Mouse (Mus musculus) liver, embryonic 12.5 days (tissue): ENCODE measurements around the gene Ccdc159. TPM values are rescaled to one million over a fixed set of nuclear protein-coding genes. Genes with fewer than 3 reads are reported as not detected.

Experiments
- ATAC-seq: fragments of 200-750 bp; cut with Nextera tagmentation; 2 replicates; pipeline ENCODE4 v1.8.0; 2017; ENCODE audit warnings: moderate number of reproducible peaks, mild to moderate bottlenecking, moderate library complexity
- H3K27ac ChIP-seq: fragments of 300-500 bp; sonication (generic); 2 replicates; pipeline ENCODE4 v1.5.1; 2016; ENCODE audit warnings: mild to moderate bottlenecking
- H3K27me3 ChIP-seq: fragments of 300-500 bp; sonication (generic); replicated peaks from 2 replicates; pipeline ENCODE4 v1.6.1; 2016; ENCODE audit warnings: mild to moderate bottlenecking, moderate library complexity
- H3K36me3 ChIP-seq: fragments of 300-500 bp; sonication (generic); 2 replicates; pipeline ENCODE4 v1.6.1; 2016; ENCODE audit warnings: mild to moderate bottlenecking, moderate library complexity
- H3K4me1 ChIP-seq: fragments of 300-500 bp; sonication (generic); 2 replicates; pipeline ENCODE4 v1.6.1; 2016
- H3K4me2 ChIP-seq: fragments of 300-500 bp; sonication (generic); 2 replicates; pipeline ENCODE4 v1.6.1; 2016; ENCODE audit warnings: mild to moderate bottlenecking, moderate library complexity
- H3K4me3 ChIP-seq: fragments of 300-500 bp; sonication (generic); 2 replicates; pipeline ENCODE4 v1.5.1; 2016; ENCODE audit warnings: mild to moderate bottlenecking, moderate library complexity
- H3K9ac ChIP-seq: fragments of 300-500 bp; sonication (generic); 2 replicates; pipeline ENCODE4 v1.6.1; 2016; ENCODE audit warnings: mild to moderate bottlenecking, moderate library complexity
- H3K9me3 ChIP-seq: fragments of 300-500 bp; sonication (generic); replicated peaks from 2 replicates; pipeline ENCODE4 v1.6.1; 2016; ENCODE audit warnings: mild to moderate bottlenecking, moderate library complexity
- WGBS: fragments of 180-500 bp; shearing (Covaris S2); methylation state at CpG from one replicate; pipeline ENCODE4 v1.1.7; 2016; ENCODE audit not compliant: insufficient replicate concordance; 5-methylcytosine and 5-hydroxymethylcytosine counted together
- polyA plus RNA-seq: library from polyadenylated mRNA; unstranded; fragments of >200 nt; fragmentation: Nextera tagmentation; extraction: Ambion mirVana; gene quantifications from 2 replicates; pipeline ENCODE4 v1.2.1, GENCODE M21; 2016

The Ccdc159 gene
- polyA plus RNA-seq, 1 experiment from 2014 or later, result 1.3 TPM

GRCm38 (mm10) chr9:21953600-21953999 is 26.3 kb downstream of the Ccdc159 start:
- no peak overlapping the region for H3K9ac ChIP-seq
- H3K27ac ChIP-seq, result no peak overlapping the region
- whole genome bisulfite sequencing, result 19% methylated on average over 3 of the region's 3 CpGs
- H3K4me2 ChIP-seq, result no peak overlapping the region
- no peak for ATAC-seq
- no peak overlapping the region for H3K4me3 ChIP-seq
- peaks cover 20% of the 10 kb centered on the region for H3K36me3 ChIP-seq
- H3K27me3 ChIP-seq, result peaks cover 9% of the 10 kb centered on the region
- H3K4me1 ChIP-seq, result peaks cover 29% of the 10 kb centered on the region
- H3K9me3 ChIP-seq, result no peaks in the 10 kb centered on the region

- H3K9ac ChIP-seq, result peak overlapping the region; percentile 80; the same call in 1 of the 2 replicates
- H3K9me3 ChIP-seq, result no peaks in the 10 kb centered on the region
- H3K4me3 ChIP-seq, result peak overlapping the region; percentile 74
- H3K4me1 ChIP-seq, result peaks cover 39% of the 10 kb centered on the region
- ATAC-seq, result no peak
- no peak overlapping the region for H3K27ac ChIP-seq
- H3K27me3 ChIP-seq, result no peaks in the 10 kb centered on the region
- WGBS, result 74% methylated on average over 3 of the region's 3 CpGs
- peak overlapping the region; percentile 70 for H3K4me2 ChIP-seq
- peaks cover 30% of the 10 kb centered on the region for H3K36me3 ChIP-seq
These were observed 27.4 kb downstream of the Ccdc159 start for GRCm38 (mm10) chr9:21954635-21955034.

- peak overlapping the region; percentile 97 for H3K27ac ChIP-seq
- peak overlapping the region; percentile 74 for H3K4me3 ChIP-seq
- H3K36me3 ChIP-seq, result peaks cover 36% of the 10 kb centered on the region
- no peaks in the 10 kb centered on the region; the same call in 1 of the 2 replicates for H3K27me3 ChIP-seq
- WGBS, result under 1% methylated on average over 18 of the region's 18 CpGs
- H3K4me2 ChIP-seq, result peak overlapping the region; percentile 70
- H3K9me3 ChIP-seq, result no peaks in the 10 kb centered on the region
- peaks cover 45% of the 10 kb centered on the region for H3K4me1 ChIP-seq
- peak; percentile 69 for ATAC-seq
- peak overlapping the region; percentile 80 for H3K9ac ChIP-seq
These were observed 27.9 kb downstream of the Ccdc159 start for GRCm38 (mm10) chr9:21955225-21955569.

GRCm38 (mm10) chr9:21955570-21956281 is 28.5 kb downstream of the Ccdc159 start, which contains the start of gene Swsap1:
Swsap1 (plus strand) TSS chr9:21955755.
- H3K9ac ChIP-seq, result peak within 1 kb of the TSS; percentile 80
- peaks cover 41% of the 10 kb centered on the region for H3K36me3 ChIP-seq
- no peaks in the 10 kb centered on the region for H3K9me3 ChIP-seq
- peak within 1 kb of the TSS; percentile 74 for H3K4me3 ChIP-seq
- peak within 1 kb of the TSS; percentile 70 for H3K4me2 ChIP-seq
- no peaks in the 10 kb centered on the region; the same call in 1 of the 2 replicates for H3K27me3 ChIP-seq
- peak; percentile 94 for ATAC-seq
- peaks cover 50% of the 10 kb centered on the region for H3K4me1 ChIP-seq
- WGBS, result under 1% methylated on average over 54 of the region's 54 CpGs
- H3K27ac ChIP-seq, result peak within 1 kb of the TSS; percentile 97

- H3K9ac ChIP-seq, result peak overlapping the region; percentile 93
- peak overlapping the region; percentile 98 for H3K4me3 ChIP-seq
- peak overlapping the region; percentile 97 for H3K27ac ChIP-seq
- H3K4me1 ChIP-seq, result peaks cover 60% of the 10 kb centered on the region
- peaks cover 55% of the 10 kb centered on the region for H3K36me3 ChIP-seq
- peak overlapping the region; percentile 79 for H3K4me2 ChIP-seq
- ATAC-seq, result no peak
- WGBS, result 77% methylated on average over 5 of the region's 5 CpGs
- H3K27me3 ChIP-seq, result peaks cover 9% of the 10 kb centered on the region; the same call in 1 of the 2 replicates
- H3K9me3 ChIP-seq, result no peaks in the 10 kb centered on the region
These were observed 31.1 kb downstream of the Ccdc159 start for GRCm38 (mm10) chr9:21958372-21958771.

DNA sequence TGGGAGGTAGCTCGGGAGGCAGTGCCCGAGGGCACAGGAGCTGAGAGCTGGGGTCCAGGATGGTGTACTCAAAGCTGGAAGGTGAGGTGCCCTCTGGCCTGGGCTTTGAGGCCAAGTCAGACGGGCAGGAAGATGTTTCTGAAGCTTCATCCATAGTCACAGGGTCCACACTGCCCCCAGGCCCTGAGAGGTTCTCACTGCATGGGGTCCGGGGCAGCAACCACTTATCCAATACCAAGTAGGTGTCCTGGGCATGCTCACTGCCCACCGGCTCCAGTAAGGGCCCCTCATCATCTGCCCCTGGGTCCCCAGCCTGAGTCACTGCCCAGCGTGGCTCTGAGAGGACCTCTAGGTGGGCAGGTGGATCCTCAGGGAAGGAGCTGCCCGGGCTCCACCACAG is 32.0 kb downstream of the Ccdc159 start:
- Histone ChIP-seq H3K4me1 (peaks cover 68% of the 10 kb centered on the region), H3K4me2 (peak overlapping the region; percentile 79), H3K27ac (peak overlapping the region; percentile 97), H3K27me3 (peaks cover 9% of the 10 kb centered on the region; the same call in 1 of the 2 replicates), H3K36me3 (peaks cover 55% of the 10 kb centered on the region), H3K4me3 (peak overlapping the region; percentile 98), H3K9me3 (no peaks in the 10 kb centered on the region), H3K9ac (peak overlapping the region; percentile 93)
- WGBS, result 95% methylated on average over 7 of the region's 7 CpGs
- ATAC-seq, result no peak

- H3K4me1 ChIP-seq, result peaks cover 67% of the 10 kb centered on the region
These were observed 32.9 kb downstream of the Ccdc159 start for GRCm38 (mm10) chr9:21960135-21960534.

DNA sequence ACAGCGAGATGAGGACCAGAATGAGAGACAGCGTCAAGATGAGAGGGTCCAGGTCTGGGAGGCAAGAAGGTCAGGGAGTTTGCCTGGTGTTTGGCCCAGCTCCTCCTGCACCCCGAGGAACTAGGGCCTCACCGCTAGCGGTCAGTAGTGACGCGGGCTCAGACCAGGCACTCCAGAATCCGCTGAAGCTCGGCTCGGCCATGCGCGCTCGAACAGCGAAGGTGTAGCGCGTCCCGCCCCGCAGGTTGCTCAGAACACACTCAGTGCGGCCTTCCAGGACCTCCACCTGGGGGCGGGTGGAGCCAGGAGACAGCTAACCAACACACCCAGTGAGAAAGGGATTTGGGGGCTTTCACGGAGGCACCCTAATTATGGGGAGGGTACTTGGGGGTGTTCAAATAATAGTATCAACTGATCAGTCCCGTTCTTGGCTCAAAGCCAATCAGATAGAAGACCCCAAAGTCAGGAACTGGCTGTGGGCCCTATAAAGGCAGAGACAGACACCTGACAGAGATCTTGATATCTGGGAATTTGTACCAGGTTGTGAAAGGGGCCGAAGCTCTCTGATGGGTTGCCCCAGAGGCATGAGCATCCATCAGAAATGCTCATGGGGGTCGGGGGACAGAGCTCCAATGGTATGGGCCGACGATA is 33.4 kb downstream of the Ccdc159 start:
- H3K4me2 ChIP-seq, result peak overlapping the region; percentile 79
- ATAC-seq, result no peak
- H3K36me3 ChIP-seq, result peaks cover 55% of the 10 kb centered on the region
- 47% methylated on average over 26 of the region's 26 CpGs for WGBS
- H3K4me3 ChIP-seq, result peak overlapping the region; percentile 98
- H3K4me1 ChIP-seq, result peaks cover 67% of the 10 kb centered on the region
- peak overlapping the region; percentile 93 for H3K9ac ChIP-seq
- H3K27ac ChIP-seq, result peak overlapping the region; percentile 97
- H3K27me3 ChIP-seq, result peaks cover 9% of the 10 kb centered on the region; the same call in 1 of the 2 replicates
- H3K9me3 ChIP-seq, result no peaks in the 10 kb centered on the region

More at GRCm38 (mm10) chr9:21960135-21960534, 32.9 kb downstream of the Ccdc159 start:
- H3K36me3 ChIP-seq, result peaks cover 55% of the 10 kb centered on the region
- H3K9ac ChIP-seq, result peak overlapping the region; percentile 93
- no peak for ATAC-seq
- peak overlapping the region; percentile 79 for H3K4me2 ChIP-seq
- no peaks in the 10 kb centered on the region for H3K9me3 ChIP-seq
- peak overlapping the region; percentile 98 for H3K4me3 ChIP-seq
- 73% methylated on average over 9 of the region's 9 CpGs for WGBS
- H3K27ac ChIP-seq, result peak overlapping the region; percentile 97
- peaks cover 9% of the 10 kb centered on the region; the same call in 1 of the 2 replicates for H3K27me3 ChIP-seq

GRCm38 (mm10) chr9:21961366-21961980 is 34.2 kb downstream of the Ccdc159 start:
- ATAC-seq, result no peak
- Histone ChIP-seq H3K36me3 (peaks cover 55% of the 10 kb centered on the region), H3K9me3 (no peaks in the 10 kb centered on the region), H3K4me3 (peak overlapping the region; percentile 98), H3K27me3 (peaks cover 9% of the 10 kb centered on the region; the same call in 1 of the 2 replicates), H3K4me1 (peaks cover 64% of the 10 kb centered on the region), H3K27ac (peak overlapping the region; percentile 97), H3K4me2 (peak overlapping the region; percentile 79), H3K9ac (peak overlapping the region; percentile 93)
- 1% methylated on average over 35 of the region's 35 CpGs for WGBS

GRCm38 (mm10) chr9:21962010-21962409 is 34.7 kb downstream of the Ccdc159 start:
- ATAC-seq, result peak; percentile 9
- Histone ChIP-seq H3K4me3 (peak overlapping the region; percentile 98), H3K9me3 (no peaks in the 10 kb centered on the region), H3K27me3 (peaks cover 9% of the 10 kb centered on the region; the same call in 1 of the 2 replicates), H3K36me3 (peaks cover 51% of the 10 kb centered on the region), H3K27ac (peak overlapping the region; percentile 97), H3K9ac (peak overlapping the region; percentile 93), H3K4me1 (peaks cover 59% of the 10 kb centered on the region), H3K4me2 (peak overlapping the region; percentile 79)
- under 1% methylated on average over 15 of the region's 15 CpGs for WGBS

DNA sequence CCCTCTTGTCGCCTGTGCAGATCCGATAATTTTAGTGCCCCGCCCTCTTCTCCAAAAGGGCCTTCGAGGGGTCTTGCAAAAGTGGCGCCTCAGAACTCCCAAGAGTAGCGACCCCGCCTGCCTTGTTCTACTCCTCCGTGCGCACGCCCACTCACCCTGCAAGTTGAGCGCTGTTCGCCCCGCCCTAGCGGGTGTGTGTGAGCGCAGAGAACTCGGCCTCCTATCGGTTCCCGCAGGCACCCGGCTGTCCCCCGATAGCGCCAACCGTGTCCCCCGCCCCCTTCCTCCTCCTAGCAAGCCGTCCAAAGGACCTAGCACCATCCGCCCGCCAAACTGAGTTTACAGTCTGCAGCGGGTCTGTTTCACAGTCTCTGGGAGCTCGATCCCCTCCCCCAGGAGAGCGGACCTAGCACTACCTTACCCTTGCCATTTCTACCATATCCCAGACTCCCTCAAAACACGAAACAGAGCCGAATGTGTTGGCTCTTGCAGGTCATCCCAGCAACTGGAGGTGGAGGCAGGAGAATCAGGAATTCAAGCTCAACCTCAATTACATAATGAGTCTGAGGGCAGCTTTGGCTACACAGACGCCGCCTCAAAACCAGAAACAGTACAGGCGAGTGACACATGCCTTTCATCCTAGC is 35.3 kb downstream of the Ccdc159 start:
- Histone ChIP-seq H3K9me3 (no peaks in the 10 kb centered on the region), H3K27ac (peak overlapping the region; percentile 97), H3K4me1 (peaks cover 54% of the 10 kb centered on the region), H3K36me3 (peaks cover 46% of the 10 kb centered on the region), H3K9ac (peak overlapping the region; percentile 93), H3K4me3 (peak overlapping the region; percentile 98), H3K4me2 (peak overlapping the region; percentile 79), H3K27me3 (peaks cover 9% of the 10 kb centered on the region; the same call in 1 of the 2 replicates)
- WGBS, result 0% methylated on average over 34 of the region's 34 CpGs
- peak; percentile 92 for ATAC-seq
